Mouse (Mus musculus) G1E (cell line): ENCODE results near the gene Dlgap3. TPM values are rescaled to one million over a fixed set of nuclear protein-coding genes. Genes with fewer than 3 reads are reported as not detected.

ENCODE experiments used
- ATAC-seq: 2 replicates; pipeline ENCODE4 v1.8.0; 2016; ENCODE audit warnings: mild to moderate bottlenecking; ENCODE audit not compliant: insufficient number of reproducible peaks, poor library complexity, low FRiP score, severe bottlenecking; ENCODE audit errors: extremely low read depth
- DNase-seq: peaks from one replicate; pipeline ENCODE4 v3.0.0; 2012; ENCODE audit warnings: low spot score
- H3K27me3 ChIP-seq: 2 replicates; pipeline ENCODE4 v1.6.1; 2012; ENCODE audit warnings: mild to moderate bottlenecking, low read length, inconsistent platforms; ENCODE audit not compliant: insufficient read depth
- H3K36me3 ChIP-seq: replicated peaks from 2 replicates; pipeline ENCODE3; 2012; ENCODE audit warnings: mild to moderate bottlenecking, inconsistent platforms
- H3K4me1 ChIP-seq: 2 replicates; pipeline ENCODE4 v1.6.1; 2012; ENCODE audit warnings: low read depth, low read length, inconsistent platforms, mixed read lengths; ENCODE audit not compliant: insufficient read depth
- H3K4me3 ChIP-seq: 2 replicates; pipeline ENCODE4 v1.5.1; 2012; ENCODE audit warnings: low read depth, mild to moderate bottlenecking, inconsistent platforms, low read length, moderate library complexity, mixed read lengths
- H3K9me3 ChIP-seq: replicated peaks from 2 replicates; pipeline ENCODE4 v1.6.1; 2012; ENCODE audit warnings: inconsistent platforms
- CTCF ChIP-seq: IDR thresholded peaks from 2 replicates; pipeline ENCODE4 v1.5.1; 2012; ENCODE audit warnings: low read depth, low read length, inconsistent platforms, mixed read lengths
- GATA1 ChIP-seq: IDR thresholded peaks from 2 replicates; pipeline ENCODE4 v1.6.1; 2012; ENCODE audit warnings: borderline replicate concordance, low read length, inconsistent platforms, mixed read lengths
- GATA2 ChIP-seq: IDR thresholded peaks from 2 replicates; pipeline ENCODE4 v1.6.1; 2012; ENCODE audit warnings: low read depth, low read length, inconsistent platforms, borderline replicate concordance
- POLR2AphosphoS5 ChIP-seq: IDR thresholded peaks from 2 replicates; pipeline ENCODE4 v1.6.1; 2012; ENCODE audit warnings: low read depth, low read length, inconsistent platforms; ENCODE audit not compliant: insufficient replicate concordance
- TAL1 ChIP-seq: conservative IDR thresholded peaks from 2 replicates; pipeline ENCODE4 v1.6.1; 2012; ENCODE audit warnings: low read depth, low read length, inconsistent platforms, mixed read lengths
- polyA plus RNA-seq: library from polyadenylated mRNA; stranded (reverse); fragments of >175 nt; gene quantifications from 2 replicates; pipeline ENCODE4 v1.2.3, GENCODE M21; 2012
- total RNA-seq, 2 experiments: library from RNA; stranded (forward) in 1 of 2; stranded (reverse) in 1 of 2; fragments of 200-1000 nt in 1 of 2; fragments of >200 nt in 1 of 2; fragmentation: Nextera tagmentation in 1 of 2; gene quantifications; 2 replicates each; pipeline ENCODE4 v1.2.3; 2014 to 2017

The Dlgap3 gene
- total and polyA plus RNA-seq, 3 experiments = 0.05 TPM; not detected in 2

GRCm38 (mm10) chr4:127200769-127201617 lies 32.0 kb downstream of the Dlgap3 start:
- no peak for TF ChIP-seq TAL1
- no peak for TF ChIP-seq GATA1
- TF ChIP-seq POLR2AphosphoS5 = no peak
- TF ChIP-seq GATA2 = no peak
- no peak for TF ChIP-seq CTCF
- DNase-seq (no peak), ATAC-seq (no peak)
- no peaks in the 10 kb centered on the region for H3K27me3 ChIP-seq
- no peaks in the 10 kb centered on the region for H3K36me3 ChIP-seq
- H3K9me3 ChIP-seq = peaks cover 26% of the 10 kb centered on the region
- H3K4me3 ChIP-seq = no peak overlapping the region
- no peaks in the 10 kb centered on the region for H3K4me1 ChIP-seq

GRCm38 (mm10) chr4:127203081-127203480 lies 34.1 kb downstream of the Dlgap3 start:
- Histone ChIP-seq H3K4me1 (no peaks in the 10 kb centered on the region), H3K27me3 (no peaks in the 10 kb centered on the region), H3K36me3 (no peaks in the 10 kb centered on the region), H3K9me3 (peaks cover 14% of the 10 kb centered on the region), H3K4me3 (no peak overlapping the region)
- ATAC-seq = no peak
- TF ChIP-seq GATA2 (no peak), GATA1 (no peak), POLR2AphosphoS5 (no peak), CTCF (no peak)
- no peak for DNase-seq

GRCm38 (mm10) chr4:127211318-127211717 lies 42.3 kb downstream of the Dlgap3 start:
- Histone ChIP-seq H3K4me3 (no peak overlapping the region), H3K4me1 (no peaks in the 10 kb centered on the region), H3K9me3 (peaks cover 28% of the 10 kb centered on the region), H3K27me3 (no peaks in the 10 kb centered on the region), H3K36me3 (no peaks in the 10 kb centered on the region)
- TF ChIP-seq POLR2AphosphoS5 (no peak), TAL1 (no peak), GATA1 (no peak), GATA2 (no peak), CTCF (no peak)
- DNase-seq (no peak), ATAC-seq (no peak)

- H3K36me3 ChIP-seq = no peaks in the 10 kb centered on the region
- peaks cover 27% of the 10 kb centered on the region for H3K9me3 ChIP-seq
- TF ChIP-seq CTCF = no peak
- no peak for TF ChIP-seq TAL1
- TF ChIP-seq GATA2 = no peak
- TF ChIP-seq GATA1 = no peak
- TF ChIP-seq POLR2AphosphoS5 = no peak
- no peak for ATAC-seq
- DNase-seq = no peak
- H3K4me3 ChIP-seq = no peak overlapping the region; the same call in 1 of the 2 replicates
- H3K4me1 ChIP-seq = no peaks in the 10 kb centered on the region
- no peaks in the 10 kb centered on the region for H3K27me3 ChIP-seq
These were observed 45.5 kb downstream of the Dlgap3 start for GRCm38 (mm10) chr4:127214510-127214909.

DNA sequence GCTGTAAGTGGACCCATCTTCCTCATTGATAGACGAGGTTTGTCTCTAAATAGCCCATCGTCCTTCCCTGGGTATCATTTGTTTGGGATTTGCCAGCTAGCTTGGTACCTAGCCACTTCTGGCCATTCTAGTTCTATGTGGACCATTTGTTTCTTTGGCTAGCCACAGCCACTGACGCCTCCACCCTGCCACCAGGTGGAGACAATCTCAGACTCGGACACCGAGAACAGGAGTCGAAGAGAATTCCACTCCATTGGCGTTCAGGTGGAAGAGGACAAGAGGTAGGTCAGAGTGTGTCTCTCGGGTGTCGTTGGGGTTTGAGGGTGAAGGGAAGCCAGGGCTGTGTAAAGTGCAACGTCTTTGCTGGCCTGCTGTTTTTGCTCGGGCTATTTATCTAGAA lies 46.1 kb downstream of the Dlgap3 start:
- H3K4me1 ChIP-seq = no peaks in the 10 kb centered on the region
- peaks cover 27% of the 10 kb centered on the region for H3K9me3 ChIP-seq
- H3K4me3 ChIP-seq = no peak overlapping the region
- DNase-seq = no peak
- H3K36me3 ChIP-seq = no peaks in the 10 kb centered on the region
- H3K27me3 ChIP-seq = no peaks in the 10 kb centered on the region
- no peak for ATAC-seq
- TF ChIP-seq POLR2AphosphoS5 = no peak
- TF ChIP-seq CTCF = no peak
- no peak for TF ChIP-seq TAL1
- no peak for TF ChIP-seq GATA2
- no peak for TF ChIP-seq GATA1

DNA sequence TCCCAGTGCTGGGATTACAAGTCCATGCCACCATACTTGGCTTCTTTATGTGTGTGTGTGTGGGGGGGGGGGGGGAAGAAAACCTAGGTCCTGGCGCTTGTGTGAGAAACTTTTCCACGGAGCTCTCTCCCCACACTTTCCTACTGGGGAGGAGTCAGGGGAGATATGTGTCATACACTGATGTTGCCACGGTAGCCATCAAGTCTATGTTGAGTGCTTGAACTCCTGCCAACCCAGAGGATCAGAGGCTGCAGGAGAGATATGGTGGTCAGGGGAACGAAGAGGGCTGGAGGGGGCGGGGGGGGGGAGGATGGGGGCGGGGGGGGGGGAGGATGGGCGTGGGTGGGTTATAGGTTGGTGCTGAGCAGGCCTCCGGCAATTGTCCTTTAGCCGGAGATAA lies 46.8 kb downstream of the Dlgap3 start:
- H3K4me3 ChIP-seq = no peak overlapping the region
- H3K27me3 ChIP-seq = no peaks in the 10 kb centered on the region
- no peaks in the 10 kb centered on the region for H3K4me1 ChIP-seq
- peaks cover 27% of the 10 kb centered on the region for H3K9me3 ChIP-seq
- ATAC-seq = no peak
- no peaks in the 10 kb centered on the region for H3K36me3 ChIP-seq
- no peak for DNase-seq
- TF ChIP-seq GATA1 = no peak
- no peak for TF ChIP-seq POLR2AphosphoS5
- TF ChIP-seq CTCF = no peak
- no peak for TF ChIP-seq GATA2
- no peak for TF ChIP-seq TAL1

DNA sequence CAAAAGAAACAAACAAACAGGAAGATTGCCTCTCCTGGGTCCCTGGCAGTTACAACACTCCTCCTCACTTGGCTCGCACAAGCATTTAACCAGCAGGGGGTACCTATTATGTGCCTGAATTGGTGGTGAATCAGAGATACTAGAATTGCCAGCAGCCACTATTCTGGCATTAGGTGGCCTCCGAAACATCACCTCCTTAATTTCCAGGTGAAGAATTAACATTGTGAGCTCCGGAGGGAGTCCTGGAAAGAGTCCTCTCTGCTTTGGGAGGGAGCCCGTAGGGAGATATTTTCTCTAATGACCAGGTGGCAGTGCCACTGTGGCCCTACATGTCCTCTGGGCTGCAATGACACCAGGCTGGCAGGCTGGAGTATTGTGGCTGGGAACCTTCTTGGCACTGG lies 47.2 kb downstream of the Dlgap3 start:
- DNase-seq (no peak), ATAC-seq (no peak)
- H3K36me3 ChIP-seq = no peaks in the 10 kb centered on the region
- TF ChIP-seq CTCF = no peak
- no peak for TF ChIP-seq TAL1
- TF ChIP-seq GATA2 = no peak
- TF ChIP-seq GATA1 = no peak
- TF ChIP-seq POLR2AphosphoS5 = no peak
- no peaks in the 10 kb centered on the region for H3K27me3 ChIP-seq
- H3K9me3 ChIP-seq = peaks cover 27% of the 10 kb centered on the region
- no peaks in the 10 kb centered on the region for H3K4me1 ChIP-seq
- H3K4me3 ChIP-seq = no peak overlapping the region
